Mouse (Mus musculus): ENCODE data around the gene Tmtc4. TPM values are rescaled to one million over a fixed set of nuclear protein-coding genes. Genes with fewer than 3 reads are reported as not detected.

Gene Tmtc4
- polyA plus RNA-seq, 1 experiment from 2014 or later, result 22.3 TPM

DNA sequence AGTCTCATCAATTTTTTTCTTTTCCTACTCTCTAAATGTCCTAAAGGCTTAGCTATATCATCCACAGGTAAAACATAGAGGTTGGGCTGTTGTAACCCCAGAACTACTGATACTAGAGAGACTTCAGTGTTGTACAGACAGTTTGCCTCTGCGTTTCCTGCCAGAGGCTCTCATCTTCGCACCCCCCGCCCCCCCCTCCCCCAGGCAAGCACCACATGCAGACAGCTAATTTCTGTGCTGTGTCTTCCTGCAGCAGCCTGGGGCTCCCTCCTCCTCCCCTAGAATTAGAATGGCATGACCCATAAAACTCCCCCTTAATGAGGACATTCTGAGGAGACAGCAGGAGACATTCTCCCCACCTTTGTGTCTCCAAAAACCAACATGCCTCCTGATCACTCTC, 17.6 kb upstream of the Tmtc4 start:
- no peaks in the 10 kb centered on the region for H3K4me1 ChIP-seq (ENCODE audit: control insufficient read depth, insufficient read depth, low read length)
- H3K9ac ChIP-seq (ENCODE audit: low read length), result no peak overlapping the region
- no peak overlapping the region for H3K4me2 ChIP-seq (ENCODE audit: low read depth, low read length)
- H3K36me3 ChIP-seq (ENCODE audit: control insufficient read depth, insufficient read depth, low read length), result no peaks in the 10 kb centered on the region
- WGBS, result 41% methylated on average over 3 of the region's 3 CpGs
- H3K27ac ChIP-seq (ENCODE audit: low read length), result no peak overlapping the region
- ATAC-seq (ENCODE audit: insufficient read depth, low FRiP score), result no peak
- no peaks in the 10 kb centered on the region for H3K9me3 ChIP-seq (replicated peaks; ENCODE audit: control insufficient read depth, low read length)
- no peak overlapping the region for H3K4me3 ChIP-seq (replicated peaks; ENCODE audit: low read length)
- H3K27me3 ChIP-seq (ENCODE audit: control insufficient read depth, insufficient read depth, low read length), result no peaks in the 10 kb centered on the region

DNA sequence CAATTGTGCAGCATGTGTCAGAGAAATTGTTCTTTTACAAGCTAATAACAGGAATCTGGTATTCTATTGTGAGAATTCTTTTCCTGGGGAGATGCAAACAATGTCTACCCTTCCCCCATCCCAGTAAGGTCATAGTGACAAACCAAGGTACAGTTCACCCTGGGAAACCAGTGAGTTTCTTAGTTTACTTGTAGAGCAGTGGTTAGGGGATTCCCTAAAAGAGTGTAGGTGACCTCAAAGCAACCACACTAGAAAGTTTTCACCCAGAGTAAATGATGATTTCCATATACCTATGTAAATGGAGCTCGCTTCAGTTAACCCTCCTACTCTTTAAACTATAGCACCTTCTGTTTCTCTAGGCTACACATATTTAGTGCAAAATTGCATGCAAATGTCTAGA, 13.6 kb upstream of the Tmtc4 start:
- WGBS, result 81% methylated on average over 1 of the region's 1 CpGs
- Histone ChIP-seq H3K4me1 (ENCODE audit: control insufficient read depth, insufficient read depth, low read length) (no peaks in the 10 kb centered on the region), H3K27ac (ENCODE audit: low read length) (no peak overlapping the region), H3K4me2 (ENCODE audit: low read depth, low read length) (no peak overlapping the region), H3K4me3 (replicated peaks; ENCODE audit: low read length) (no peak overlapping the region), H3K36me3 (ENCODE audit: control insufficient read depth, insufficient read depth, low read length) (no peaks in the 10 kb centered on the region), H3K9me3 (replicated peaks; ENCODE audit: control insufficient read depth, low read length) (no peaks in the 10 kb centered on the region), H3K27me3 (ENCODE audit: control insufficient read depth, insufficient read depth, low read length) (no peaks in the 10 kb centered on the region), H3K9ac (ENCODE audit: low read length) (no peak overlapping the region)
- no peak for ATAC-seq (ENCODE audit: insufficient read depth, low FRiP score)

DNA sequence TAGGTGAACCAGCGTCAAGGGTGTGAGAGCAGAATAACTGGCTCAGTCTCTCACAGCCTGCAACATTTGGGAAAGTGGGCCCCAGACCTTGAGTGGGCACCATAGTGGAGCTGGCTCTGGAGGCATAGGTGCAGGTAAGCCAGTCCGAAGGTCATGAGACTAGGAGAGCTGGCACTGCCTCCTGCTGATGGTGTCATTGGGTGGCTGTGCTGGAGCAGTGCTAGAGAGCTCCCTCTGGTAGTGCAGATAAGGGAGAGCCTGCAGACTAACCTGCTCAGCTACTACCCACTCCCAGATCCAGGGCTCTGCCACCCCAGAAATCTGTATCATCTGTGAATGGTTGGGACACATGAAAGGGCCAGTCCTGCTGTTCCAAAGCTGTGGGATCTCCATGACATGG, 10.1 kb upstream of the Tmtc4 start:
- Histone ChIP-seq H3K27ac (ENCODE audit: low read length) (no peak overlapping the region), H3K9me3 (replicated peaks; ENCODE audit: control insufficient read depth, low read length) (no peaks in the 10 kb centered on the region), H3K4me3 (replicated peaks; ENCODE audit: low read length) (no peak overlapping the region), H3K27me3 (ENCODE audit: control insufficient read depth, insufficient read depth, low read length) (no peaks in the 10 kb centered on the region), H3K4me2 (ENCODE audit: low read depth, low read length) (no peak overlapping the region), H3K36me3 (ENCODE audit: control insufficient read depth, insufficient read depth, low read length) (no peaks in the 10 kb centered on the region), H3K4me1 (ENCODE audit: control insufficient read depth, insufficient read depth, low read length) (no peaks in the 10 kb centered on the region), H3K9ac (ENCODE audit: low read length) (no peak overlapping the region)
- peak; percentile 56 for ATAC-seq (ENCODE audit: insufficient read depth, low FRiP score)
- WGBS, result 90% methylated on average over 2 of the region's 2 CpGs

DNA sequence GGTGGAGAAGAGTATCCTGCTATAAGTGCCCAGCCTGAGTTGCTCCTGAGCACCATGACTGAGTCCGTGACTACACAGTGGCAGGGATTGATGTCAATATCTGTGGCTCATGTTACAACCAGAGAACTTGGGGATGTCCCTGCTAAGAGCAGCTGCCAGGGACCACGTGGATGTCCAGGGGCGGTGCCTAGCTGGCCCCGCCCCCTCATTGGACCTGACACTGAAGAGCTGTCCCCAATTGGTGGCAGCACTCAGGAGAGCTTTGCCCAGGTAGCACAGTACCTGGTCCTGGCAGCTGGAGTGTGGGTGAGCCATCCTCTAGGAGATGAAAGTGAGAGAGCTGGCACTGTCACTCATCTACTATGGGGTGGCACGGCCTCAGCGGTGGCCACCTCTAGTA, 9.1 kb upstream of the Tmtc4 start:
- no peaks in the 10 kb centered on the region for H3K4me1 ChIP-seq (ENCODE audit: control insufficient read depth, insufficient read depth, low read length)
- no peak overlapping the region for H3K4me2 ChIP-seq (ENCODE audit: low read depth, low read length)
- WGBS, result 56% methylated on average over 6 of the region's 6 CpGs
- no peaks in the 10 kb centered on the region for H3K9me3 ChIP-seq (replicated peaks; ENCODE audit: control insufficient read depth, low read length)
- H3K27ac ChIP-seq (ENCODE audit: low read length), result no peak overlapping the region
- no peak for ATAC-seq (ENCODE audit: insufficient read depth, low FRiP score)
- H3K27me3 ChIP-seq (ENCODE audit: control insufficient read depth, insufficient read depth, low read length), result no peaks in the 10 kb centered on the region
- H3K9ac ChIP-seq (ENCODE audit: low read length), result no peak overlapping the region
- H3K36me3 ChIP-seq (ENCODE audit: control insufficient read depth, insufficient read depth, low read length), result no peaks in the 10 kb centered on the region
- H3K4me3 ChIP-seq (replicated peaks; ENCODE audit: low read length), result no peak overlapping the region

DNA sequence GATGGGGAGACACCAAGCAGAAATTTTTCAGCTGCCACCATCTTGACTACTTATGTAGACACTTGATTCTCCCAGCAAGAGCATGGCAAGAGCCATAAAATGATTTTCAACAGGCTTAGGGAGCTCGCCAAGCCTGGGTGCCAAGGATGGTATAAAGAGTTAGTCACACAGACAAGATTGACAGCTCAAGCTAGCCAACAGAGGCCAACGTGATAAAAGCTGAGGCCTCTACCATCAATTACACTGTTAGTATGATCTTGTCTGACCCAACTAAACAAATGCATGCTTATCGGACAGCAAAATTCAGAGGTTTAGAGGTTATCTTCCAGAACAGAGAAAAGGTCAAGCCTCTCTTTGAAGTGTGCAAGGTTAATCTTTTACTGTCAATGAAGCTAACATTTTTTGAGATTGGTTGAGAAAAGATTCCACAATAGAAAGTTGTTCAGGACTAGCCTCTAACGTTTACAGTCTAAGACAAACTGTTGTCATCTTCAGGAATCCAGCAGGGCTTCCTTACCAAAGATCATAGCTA, 6.8 kb upstream of the Tmtc4 start:
- H3K4me1 ChIP-seq (ENCODE audit: control insufficient read depth, insufficient read depth, low read length), result no peaks in the 10 kb centered on the region
- H3K4me3 ChIP-seq (replicated peaks; ENCODE audit: low read length), result no peak overlapping the region
- 35% methylated on average over 4 of the region's 4 CpGs for WGBS
- H3K27ac ChIP-seq (ENCODE audit: low read length), result no peak overlapping the region
- no peak for ATAC-seq (ENCODE audit: insufficient read depth, low FRiP score)
- no peak overlapping the region for H3K9ac ChIP-seq (ENCODE audit: low read length)
- H3K36me3 ChIP-seq (ENCODE audit: control insufficient read depth, insufficient read depth, low read length), result no peaks in the 10 kb centered on the region
- no peaks in the 10 kb centered on the region for H3K9me3 ChIP-seq (replicated peaks; ENCODE audit: control insufficient read depth, low read length)
- no peaks in the 10 kb centered on the region for H3K27me3 ChIP-seq (ENCODE audit: control insufficient read depth, insufficient read depth, low read length)
- H3K4me2 ChIP-seq (ENCODE audit: low read depth, low read length), result no peak overlapping the region

DNA sequence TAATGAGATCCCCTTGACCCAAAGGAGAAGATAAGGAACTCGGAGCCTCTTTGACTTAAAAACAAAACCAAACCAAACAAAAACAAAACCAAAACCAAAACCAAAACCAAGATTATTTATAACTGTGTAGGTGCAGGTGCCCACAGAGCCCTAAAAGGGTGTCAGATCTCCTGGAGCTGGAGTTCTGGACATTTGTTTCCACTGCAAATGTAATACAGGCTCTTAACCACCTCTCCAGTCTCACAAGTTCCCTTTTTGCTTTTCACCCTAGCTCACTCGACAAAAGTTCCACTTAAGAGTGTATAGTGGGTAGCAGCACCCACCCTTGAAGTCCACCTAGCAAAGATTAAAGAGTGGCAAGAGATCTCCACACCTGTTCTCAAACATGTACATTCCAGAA, 2.6 kb upstream of the Tmtc4 start:
- H3K9ac ChIP-seq (ENCODE audit: low read length), result no peak overlapping the region
- 42% methylated on average over 2 of the region's 2 CpGs for WGBS
- H3K4me2 ChIP-seq (ENCODE audit: low read depth, low read length), result no peak overlapping the region
- no peaks in the 10 kb centered on the region for H3K27me3 ChIP-seq (ENCODE audit: control insufficient read depth, insufficient read depth, low read length)
- no peak overlapping the region for H3K27ac ChIP-seq (ENCODE audit: low read length)
- no peaks in the 10 kb centered on the region for H3K9me3 ChIP-seq (replicated peaks; ENCODE audit: control insufficient read depth, low read length)
- no peak overlapping the region for H3K4me3 ChIP-seq (replicated peaks; ENCODE audit: low read length)
- no peaks in the 10 kb centered on the region for H3K36me3 ChIP-seq (ENCODE audit: control insufficient read depth, insufficient read depth, low read length)
- H3K4me1 ChIP-seq (ENCODE audit: control insufficient read depth, insufficient read depth, low read length), result no peaks in the 10 kb centered on the region
- no peak for ATAC-seq (ENCODE audit: insufficient read depth, low FRiP score)

DNA sequence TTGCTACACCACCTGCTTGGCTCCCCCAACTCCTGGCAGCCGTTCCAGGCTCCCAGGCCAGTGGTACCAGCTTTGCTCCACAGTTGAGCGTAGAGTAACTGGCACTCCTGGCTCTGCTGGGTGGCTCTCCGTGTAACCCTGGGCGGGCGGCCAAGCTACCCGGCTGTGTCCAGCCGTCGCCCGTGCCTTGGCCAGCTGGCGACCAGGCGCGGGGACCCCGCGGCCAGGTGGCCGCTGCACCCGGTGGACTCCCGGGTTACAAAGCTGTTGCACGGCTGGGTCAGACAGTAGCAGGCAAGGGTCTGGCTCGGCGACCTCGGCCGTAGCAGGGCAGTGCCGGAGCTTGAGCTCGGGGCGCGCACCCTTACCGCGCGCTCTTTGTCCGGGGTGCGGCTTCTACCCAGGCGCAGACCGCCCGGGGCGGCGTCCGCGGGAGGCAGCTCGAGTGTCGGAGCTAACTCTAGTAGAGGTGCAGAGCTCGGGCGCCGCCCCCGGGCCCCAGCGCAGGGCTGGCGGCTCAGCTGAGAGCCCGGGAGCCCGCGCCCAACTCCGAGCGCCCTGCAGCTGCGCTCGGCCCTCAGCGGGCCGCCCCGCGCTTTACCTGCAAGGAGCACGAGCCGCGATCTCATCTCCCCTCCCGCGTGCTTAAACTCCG, 1.1 kb downstream of the Tmtc4 start:
- peak; percentile 88 for ATAC-seq (ENCODE audit: insufficient read depth, low FRiP score)
- WGBS, result under 1% methylated on average over 62 of the region's 63 CpGs

DNA sequence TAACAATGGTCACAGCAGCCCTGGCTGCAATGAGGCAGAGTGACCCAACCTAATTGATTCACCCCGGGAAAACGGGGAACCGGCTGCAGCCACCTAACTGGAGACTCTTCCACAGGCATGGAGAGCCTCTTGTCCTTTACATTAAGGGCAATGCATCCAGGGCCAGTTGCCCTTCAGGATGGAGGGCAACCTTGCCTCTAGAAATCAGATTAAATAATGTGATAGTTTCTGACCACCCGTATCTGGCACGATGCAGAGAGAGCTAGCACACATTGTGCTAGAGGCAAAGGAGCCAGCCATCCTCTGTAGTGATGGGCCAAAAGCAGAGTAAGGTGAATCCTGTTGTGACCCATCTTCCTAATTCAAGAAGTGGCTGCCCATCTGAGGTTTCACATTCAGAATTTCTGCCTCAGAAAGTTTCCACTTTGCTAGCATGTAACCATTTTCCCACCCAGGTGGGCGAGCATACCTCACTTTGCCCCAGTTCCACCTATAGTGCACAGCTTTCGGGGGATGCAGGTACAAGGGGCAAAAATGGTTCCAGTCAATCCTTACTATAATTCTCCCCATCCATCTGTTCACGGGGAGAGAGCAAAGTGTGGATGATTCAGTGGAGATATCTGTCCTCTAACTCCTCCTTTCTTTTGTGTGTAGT, 1.9 kb downstream of the Tmtc4 start:
- Histone ChIP-seq H3K4me1 (ENCODE audit: control insufficient read depth, insufficient read depth, low read length) (0 out of 2 replicates have a peak, but pooled peaks cover 2% of the 10 kb centered on the region), H3K27ac (ENCODE audit: low read length) (no peak overlapping the region), H3K4me2 (ENCODE audit: low read depth, low read length) (peak overlapping the region; percentile 85), H3K36me3 (ENCODE audit: control insufficient read depth, insufficient read depth, low read length) (no peaks in the 10 kb centered on the region), H3K9me3 (replicated peaks; ENCODE audit: control insufficient read depth, low read length) (no peaks in the 10 kb centered on the region), H3K9ac (ENCODE audit: low read length) (peak overlapping the region; percentile 84), H3K27me3 (ENCODE audit: control insufficient read depth, insufficient read depth, low read length) (no peaks in the 10 kb centered on the region), H3K4me3 (replicated peaks; ENCODE audit: low read length) (peak overlapping the region; percentile 72)
- ATAC-seq (ENCODE audit: insufficient read depth, low FRiP score), result no peak
- 46% methylated on average over 8 of the region's 8 CpGs for WGBS

More for the DNA sequence above, 1.1 kb downstream of the Tmtc4 start:
- Histone ChIP-seq H3K9me3 (replicated peaks; ENCODE audit: control insufficient read depth, low read length) (no peaks in the 10 kb centered on the region), H3K27ac (ENCODE audit: low read length) (peak overlapping the region; percentile 95), H3K4me3 (replicated peaks; ENCODE audit: low read length) (peak overlapping the region; percentile 72), H3K4me1 (ENCODE audit: control insufficient read depth, insufficient read depth, low read length) (0 out of 2 replicates have a peak, but pooled peaks cover 2% of the 10 kb centered on the region), H3K27me3 (ENCODE audit: control insufficient read depth, insufficient read depth, low read length) (no peaks in the 10 kb centered on the region), H3K9ac (ENCODE audit: low read length) (peak overlapping the region; percentile 84), H3K4me2 (ENCODE audit: low read depth, low read length) (peak overlapping the region; percentile 85), H3K36me3 (ENCODE audit: control insufficient read depth, insufficient read depth, low read length) (no peaks in the 10 kb centered on the region)

DNA sequence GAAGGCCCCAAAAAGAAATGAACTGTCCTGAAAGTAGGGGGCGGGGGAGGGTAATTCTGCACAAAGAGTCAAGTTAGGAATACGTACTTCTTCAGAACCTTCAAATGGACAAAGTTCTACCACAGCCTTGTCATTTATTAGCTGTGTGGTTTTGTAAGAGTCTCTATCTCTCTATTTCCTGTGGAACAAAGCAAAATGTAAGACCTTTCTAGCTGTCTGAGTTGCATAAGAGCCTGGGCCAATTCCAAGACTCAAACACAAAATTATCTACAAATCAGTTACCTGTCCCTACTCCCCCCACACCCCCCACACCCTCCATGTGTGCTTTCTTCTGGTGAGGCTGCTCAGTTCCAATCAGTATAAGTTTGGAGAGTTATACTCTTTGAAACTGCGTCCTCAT, 5.0 kb downstream of the Tmtc4 start:
- H3K4me2 ChIP-seq (ENCODE audit: low read depth, low read length), result no peak overlapping the region
- 0 out of 2 replicates have a peak, but pooled peaks cover 2% of the 10 kb centered on the region for H3K4me1 ChIP-seq (ENCODE audit: control insufficient read depth, insufficient read depth, low read length)
- H3K27me3 ChIP-seq (ENCODE audit: control insufficient read depth, insufficient read depth, low read length), result no peaks in the 10 kb centered on the region
- H3K27ac ChIP-seq (ENCODE audit: low read length), result no peak overlapping the region
- no peak overlapping the region for H3K9ac ChIP-seq (ENCODE audit: low read length)
- ATAC-seq (ENCODE audit: insufficient read depth, low FRiP score), result no peak
- H3K36me3 ChIP-seq (ENCODE audit: control insufficient read depth, insufficient read depth, low read length), result no peaks in the 10 kb centered on the region
- WGBS, result 75% methylated on average over 3 of the region's 3 CpGs
- no peak overlapping the region for H3K4me3 ChIP-seq (replicated peaks; ENCODE audit: low read length)
- H3K9me3 ChIP-seq (replicated peaks; ENCODE audit: control insufficient read depth, low read length), result no peaks in the 10 kb centered on the region

Measured in stomach, embryonic 16.5 days (tissue).